Mouse (Mus musculus) G1E (cell line): ENCODE measurements around the gene Ddb2. TPM values are rescaled to one million over a fixed set of nuclear protein-coding genes. Genes with fewer than 3 reads are reported as not detected.
A peak's percentile ranks its signal among the peaks of the same experiment; 100 is the strongest.

Source experiments
- ATAC-seq: 2 replicates; pipeline ENCODE4 v1.8.0; 2016; ENCODE audit warnings: mild to moderate bottlenecking; ENCODE audit not compliant: insufficient number of reproducible peaks, poor library complexity, low FRiP score, severe bottlenecking; ENCODE audit errors: extremely low read depth
- DNase-seq: peaks from one replicate; pipeline ENCODE4 v3.0.0; 2012; ENCODE audit warnings: low spot score
- H3K27me3 ChIP-seq: 2 replicates; pipeline ENCODE4 v1.6.1; 2012; ENCODE audit warnings: mild to moderate bottlenecking, low read length, inconsistent platforms; ENCODE audit not compliant: insufficient read depth
- H3K36me3 ChIP-seq: replicated peaks from 2 replicates; pipeline ENCODE3; 2012; ENCODE audit warnings: mild to moderate bottlenecking, inconsistent platforms
- H3K4me1 ChIP-seq: 2 replicates; pipeline ENCODE4 v1.6.1; 2012; ENCODE audit warnings: low read depth, low read length, inconsistent platforms, mixed read lengths; ENCODE audit not compliant: insufficient read depth
- H3K4me3 ChIP-seq: 2 replicates; pipeline ENCODE4 v1.5.1; 2012; ENCODE audit warnings: low read depth, mild to moderate bottlenecking, inconsistent platforms, low read length, moderate library complexity, mixed read lengths
- H3K9me3 ChIP-seq: replicated peaks from 2 replicates; pipeline ENCODE4 v1.6.1; 2012; ENCODE audit warnings: inconsistent platforms
- CTCF ChIP-seq: IDR thresholded peaks from 2 replicates; pipeline ENCODE4 v1.5.1; 2012; ENCODE audit warnings: low read depth, low read length, inconsistent platforms, mixed read lengths
- GATA1 ChIP-seq: IDR thresholded peaks from 2 replicates; pipeline ENCODE4 v1.6.1; 2012; ENCODE audit warnings: borderline replicate concordance, low read length, inconsistent platforms, mixed read lengths
- GATA2 ChIP-seq: IDR thresholded peaks from 2 replicates; pipeline ENCODE4 v1.6.1; 2012; ENCODE audit warnings: low read depth, low read length, inconsistent platforms, borderline replicate concordance
- POLR2AphosphoS5 ChIP-seq: IDR thresholded peaks from 2 replicates; pipeline ENCODE4 v1.6.1; 2012; ENCODE audit warnings: low read depth, low read length, inconsistent platforms; ENCODE audit not compliant: insufficient replicate concordance
- TAL1 ChIP-seq: conservative IDR thresholded peaks from 2 replicates; pipeline ENCODE4 v1.6.1; 2012; ENCODE audit warnings: low read depth, low read length, inconsistent platforms, mixed read lengths
- polyA plus RNA-seq: library from polyadenylated mRNA; stranded (reverse); fragments of >175 nt; gene quantifications from 2 replicates; pipeline ENCODE4 v1.2.3, GENCODE M21; 2012
- total RNA-seq, 2 experiments: library from RNA; stranded (forward) in 1 of 2; stranded (reverse) in 1 of 2; fragments of 200-1000 nt in 1 of 2; fragments of >200 nt in 1 of 2; fragmentation: Nextera tagmentation in 1 of 2; gene quantifications; 2 replicates each; pipeline ENCODE4 v1.2.3; 2014 to 2017

The Ddb2 gene
- 12.9 and 18.7 TPM in 2 replicates for total RNA-seq (2014; fragmentation: Nextera tagmentation)
- 15.2 and 18.5 TPM in 2 replicates for total RNA-seq (2017)
- polyA plus RNA-seq: 1.3 and 1.5 TPM in 2 replicates

- peak; percentile 78 for DNase-seq
- TF ChIP-seq GATA1: no peak
- TF ChIP-seq GATA2: no peak
- TF ChIP-seq TAL1: no peak
- no peak for TF ChIP-seq POLR2AphosphoS5
- TF ChIP-seq CTCF: no peak
- Histone ChIP-seq H3K36me3 (peaks cover 23% of the 10 kb centered on the region), H3K4me3 (peak within 1 kb of the TSS; percentile 82), H3K4me1 (peaks cover 14% of the 10 kb centered on the region), H3K27me3 (no peaks in the 10 kb centered on the region), H3K9me3 (no peaks in the 10 kb centered on the region)
- peak; percentile 96 for ATAC-seq
Measured at GRCm38 (mm10) chr2:91236601-91237510, at the start of gene Ddb2. Gene Ddb2 (minus strand): TSS chr2:91236982.

GRCm38 (mm10) chr2:91285885-91286505 lies 49.2 kb upstream of the Ddb2 start:
- Histone ChIP-seq H3K27me3 (peaks cover 15% of the 10 kb centered on the region), H3K4me1 (peaks cover 35% of the 10 kb centered on the region), H3K9me3 (no peaks in the 10 kb centered on the region), H3K36me3 (no peaks in the 10 kb centered on the region), H3K4me3 (no peak overlapping the region)
- peak; percentile 38 for DNase-seq
- TF ChIP-seq CTCF (peak; percentile 71), TAL1 (no peak)
- no peak for ATAC-seq

GRCm38 (mm10) chr2:91284375-91285199 lies 47.8 kb upstream of the Ddb2 start:
- TF ChIP-seq POLR2AphosphoS5 (no peak), GATA2 (no peak), TAL1 (no peak), CTCF (no peak), GATA1 (no peak)
- H3K36me3 ChIP-seq: no peaks in the 10 kb centered on the region
- no peak for DNase-seq
- H3K4me1 ChIP-seq: peaks cover 37% of the 10 kb centered on the region
- H3K4me3 ChIP-seq: no peak overlapping the region
- no peak for ATAC-seq
- peaks cover 13% of the 10 kb centered on the region for H3K27me3 ChIP-seq
- no peaks in the 10 kb centered on the region for H3K9me3 ChIP-seq

GRCm38 (mm10) chr2:91283972-91284371 lies 47.2 kb upstream of the Ddb2 start:
- TF ChIP-seq POLR2AphosphoS5 (no peak), GATA2 (no peak), TAL1 (no peak), CTCF (no peak), GATA1 (no peak)
- peaks cover 43% of the 10 kb centered on the region for H3K4me1 ChIP-seq
- peaks cover 13% of the 10 kb centered on the region for H3K27me3 ChIP-seq
- DNase-seq (no peak), ATAC-seq (no peak)
- peaks cover under 1% of the 10 kb centered on the region for H3K36me3 ChIP-seq
- H3K4me3 ChIP-seq: no peak overlapping the region
- no peaks in the 10 kb centered on the region for H3K9me3 ChIP-seq

GRCm38 (mm10) chr2:91281366-91281765 lies 44.6 kb upstream of the Ddb2 start:
- no peak for ATAC-seq
- DNase-seq: no peak
- Histone ChIP-seq H3K36me3 (peaks cover 26% of the 10 kb centered on the region), H3K9me3 (no peaks in the 10 kb centered on the region), H3K27me3 (peaks cover 10% of the 10 kb centered on the region), H3K4me3 (no peak overlapping the region), H3K4me1 (peaks cover 32% of the 10 kb centered on the region)
- TF ChIP-seq GATA1: no peak
- no peak for TF ChIP-seq GATA2
- no peak for TF ChIP-seq CTCF
- no peak for TF ChIP-seq POLR2AphosphoS5
- TF ChIP-seq TAL1: no peak
